Comparison of ENCODE assay signal across 16 mouse cellular contexts in genomic region chr6:108494994-108495393, GRCm38 (mm10).
"Had no signal": no experiment of that assay in that cellular context is flagged by ENCODE, and none has a peak within 500 bp of the region (broad histone marks: within the 10 kb centered on the region; RNA-seq: fewer than 3 reads in every experiment).

No protein-coding gene starts in this region.

- H3K36me3 ChIP-seq: neural tube, embryonic 13.5 days; neural tube, embryonic 15.5 days had no signal

- H3K4me2 ChIP-seq: neural tube, embryonic 13.5 days; neural tube, embryonic 15.5 days; stomach, embryonic 15.5 days had no signal

- H3K27ac ChIP-seq: neural tube, embryonic 13.5 days; stomach, embryonic 15.5 days; stomach, postnatal 0 days had no signal

- H3K4me3 ChIP-seq: neural tube, embryonic 13.5 days; neural tube, embryonic 15.5 days; stomach, embryonic 15.5 days had no signal

- H3K4me1 ChIP-seq: stomach, embryonic 15.5 days had no signal

- H3K27me3 ChIP-seq: neural tube, embryonic 13.5 days; neural tube, embryonic 15.5 days; stomach, embryonic 15.5 days had no signal

- DNase-seq: retina, postnatal 1 day; right cerebral cortex, adult 18-20 months; right cerebral cortex, postnatal 14 days; right cerebral cortex, postnatal 25 days; right cerebral cortex, postnatal 4 days; spleen, adult 18-20 months; thymus, adult 18-20 months; thymus, adult 2 months; thymus, postnatal 14 days; thymus, postnatal 25 days; thymus, postnatal 36 days; thymus, postnatal 4 days had no signal

- H3K9ac ChIP-seq: neural tube, embryonic 13.5 days; neural tube, embryonic 15.5 days; stomach, embryonic 15.5 days had no signal

- H3K9me3 ChIP-seq: neural tube, embryonic 13.5 days; neural tube, embryonic 15.5 days; stomach, embryonic 15.5 days had no signal
